Mouse (Mus musculus): ENCODE results near the gene Vmn1r192. TPM values are rescaled to one million over a fixed set of nuclear protein-coding genes. Genes with fewer than 3 reads are reported as not detected.
A peak's percentile ranks its signal among the peaks of the same experiment; 100 is the strongest.
"Not testable (repeated sequence)": the region's sequence is repeated elsewhere in the genome, so short reads cannot be mapped to it uniquely, and the experiment has no call there.

The Vmn1r192 gene
- total RNA-seq (2014; rRNA removed) (not detected in 2 replicates), polyA plus RNA-seq (2012; rRNA removed) (not detected in 2 replicates)

GRCm38 (mm10) chr13:22191041-22191440 is at the start of gene Vmn1r192:
Gene Vmn1r192 (minus strand): TSS chr13:22191141.
- Histone ChIP-seq H3K4me3 (ENCODE audit: insufficient read depth, low read depth, low read length) (no peak within 1 kb of the TSS), H3K27ac (replicated peaks; ENCODE audit: insufficient read depth, low read depth, low read length) (no peak within 1 kb of the TSS), H3K9ac (ENCODE audit: low read depth, low read length) (no peak within 1 kb of the TSS), H3K36me3 (ENCODE audit: control insufficient read depth, insufficient read depth, low read length) (no peaks in the 10 kb centered on the region), H3K79me2 (ENCODE audit: control insufficient read depth, insufficient read depth, low read length) (no peaks in the 10 kb centered on the region), H3K4me1 (ENCODE audit: control insufficient read depth, insufficient read depth, low read length) (peaks cover 4% of the 10 kb centered on the region; the same call in 1 of the 2 replicates), H3K27me3 (ENCODE audit: control insufficient read depth, insufficient read depth, low read length) (no peaks in the 10 kb centered on the region)
- DNase-seq (ENCODE audit: extremely low read depth, low read depth, low spot score), result no peak
- no peak for TF ChIP-seq CTCF (IDR thresholded peaks at IDR 0.05; ENCODE audit: low read depth, low read length)
- no peak for TF ChIP-seq POLR2A (IDR thresholded peaks at IDR 0.05; ENCODE audit: extremely low read depth, insufficient read depth, low read length)

- not testable (repeated sequence) for H3K9ac ChIP-seq (ENCODE audit: low read depth, low read length); H3K79me2 ChIP-seq (ENCODE audit: control insufficient read depth, insufficient read depth, low read length); H3K27me3 ChIP-seq (ENCODE audit: control insufficient read depth, insufficient read depth, low read length); H3K27ac ChIP-seq (replicated peaks; ENCODE audit: insufficient read depth, low read depth, low read length); DNase-seq (ENCODE audit: extremely low read depth, low read depth, low spot score); H3K4me1 ChIP-seq (ENCODE audit: control insufficient read depth, insufficient read depth, low read length); H3K36me3 ChIP-seq (ENCODE audit: control insufficient read depth, insufficient read depth, low read length); H3K4me3 ChIP-seq (ENCODE audit: insufficient read depth, low read depth, low read length)
- 73% methylated on average over 1 of the region's 1 CpGs for WGBS
These were observed 32.1 kb upstream of the Vmn1r192 start, which contains the start of gene Vmn1r193 for GRCm38 (mm10) chr13:22223060-22223459. Gene Vmn1r193 (minus strand): TSS chr13:22223160.

- WGBS, result 84% methylated on average over 3 of the region's 3 CpGs
- not testable (repeated sequence) for DNase-seq (ENCODE audit: extremely low read depth, low read depth, low spot score); H3K79me2 ChIP-seq (ENCODE audit: control insufficient read depth, insufficient read depth, low read length); H3K4me1 ChIP-seq (ENCODE audit: control insufficient read depth, insufficient read depth, low read length); H3K9ac ChIP-seq (ENCODE audit: low read depth, low read length); H3K4me3 ChIP-seq (ENCODE audit: insufficient read depth, low read depth, low read length); H3K36me3 ChIP-seq (ENCODE audit: control insufficient read depth, insufficient read depth, low read length); H3K27ac ChIP-seq (replicated peaks; ENCODE audit: insufficient read depth, low read depth, low read length); H3K27me3 ChIP-seq (ENCODE audit: control insufficient read depth, insufficient read depth, low read length)
These were observed 1.8 kb upstream of the Vmn1r192 start for GRCm38 (mm10) chr13:22192756-22193155.

GRCm38 (mm10) chr13:22190385-22190784 is 556 bp downstream of the Vmn1r192 start:
- H3K79me2 ChIP-seq (ENCODE audit: control insufficient read depth, insufficient read depth, low read length), result no peaks in the 10 kb centered on the region
- no peak for DNase-seq (ENCODE audit: extremely low read depth, low read depth, low spot score)
- H3K27me3 ChIP-seq (ENCODE audit: control insufficient read depth, insufficient read depth, low read length), result no peaks in the 10 kb centered on the region
- peaks cover 4% of the 10 kb centered on the region; the same call in 1 of the 2 replicates for H3K4me1 ChIP-seq (ENCODE audit: control insufficient read depth, insufficient read depth, low read length)
- no peaks in the 10 kb centered on the region for H3K36me3 ChIP-seq (ENCODE audit: control insufficient read depth, insufficient read depth, low read length)
- 75% methylated on average over 2 of the region's 2 CpGs for WGBS
- TF ChIP-seq CTCF (IDR thresholded peaks at IDR 0.05; ENCODE audit: low read depth, low read length), result no peak
- no peak for TF ChIP-seq POLR2A (IDR thresholded peaks at IDR 0.05; ENCODE audit: extremely low read depth, insufficient read depth, low read length)
- H3K27ac ChIP-seq (replicated peaks; ENCODE audit: insufficient read depth, low read depth, low read length), result no peak overlapping the region
- H3K9ac ChIP-seq (ENCODE audit: low read depth, low read length), result no peak overlapping the region
- H3K4me3 ChIP-seq (ENCODE audit: insufficient read depth, low read depth, low read length), result no peak overlapping the region

GRCm38 (mm10) chr13:22189313-22189712 is 1.6 kb downstream of the Vmn1r192 start:
- no peak overlapping the region for H3K27ac ChIP-seq (replicated peaks; ENCODE audit: insufficient read depth, low read depth, low read length)
- peaks cover 4% of the 10 kb centered on the region; the same call in 1 of the 2 replicates for H3K4me1 ChIP-seq (ENCODE audit: control insufficient read depth, insufficient read depth, low read length)
- TF ChIP-seq CTCF (IDR thresholded peaks at IDR 0.05; ENCODE audit: low read depth, low read length) (no peak), POLR2A (IDR thresholded peaks at IDR 0.05; ENCODE audit: extremely low read depth, insufficient read depth, low read length) (no peak)
- peak; percentile 63 for DNase-seq (ENCODE audit: extremely low read depth, low read depth, low spot score)
- WGBS, result 22% methylated on average over 2 of the region's 2 CpGs
- no peaks in the 10 kb centered on the region for H3K36me3 ChIP-seq (ENCODE audit: control insufficient read depth, insufficient read depth, low read length)
- H3K9ac ChIP-seq (ENCODE audit: low read depth, low read length), result no peak overlapping the region
- H3K79me2 ChIP-seq (ENCODE audit: control insufficient read depth, insufficient read depth, low read length), result no peaks in the 10 kb centered on the region
- H3K27me3 ChIP-seq (ENCODE audit: control insufficient read depth, insufficient read depth, low read length), result no peaks in the 10 kb centered on the region
- no peak overlapping the region for H3K4me3 ChIP-seq (ENCODE audit: insufficient read depth, low read depth, low read length)

- TF ChIP-seq POLR2A (IDR thresholded peaks at IDR 0.05; ENCODE audit: extremely low read depth, insufficient read depth, low read length), result no peak
- no peak for TF ChIP-seq CTCF (IDR thresholded peaks at IDR 0.05; ENCODE audit: low read depth, low read length)
- Histone ChIP-seq H3K79me2 (ENCODE audit: control insufficient read depth, insufficient read depth, low read length) (no peaks in the 10 kb centered on the region), H3K9ac (ENCODE audit: low read depth, low read length) (no peak within 1 kb of the TSS), H3K4me3 (ENCODE audit: insufficient read depth, low read depth, low read length) (no peak within 1 kb of the TSS), H3K27me3 (ENCODE audit: control insufficient read depth, insufficient read depth, low read length) (no peaks in the 10 kb centered on the region), H3K4me1 (ENCODE audit: control insufficient read depth, insufficient read depth, low read length) (no peaks in the 10 kb centered on the region), H3K27ac (replicated peaks; ENCODE audit: insufficient read depth, low read depth, low read length) (no peak within 1 kb of the TSS), H3K36me3 (ENCODE audit: control insufficient read depth, insufficient read depth, low read length) (no peaks in the 10 kb centered on the region)
- DNase-seq (ENCODE audit: extremely low read depth, low read depth, low spot score), result no peak
- 80% methylated on average over 1 of the region's 1 CpGs for WGBS
These were observed 7.1 kb downstream of the Vmn1r192 start, which contains the start of gene Vmn1r191 for GRCm38 (mm10) chr13:22183869-22184268. Gene Vmn1r191 (minus strand): TSS chr13:22183969.
